Mouse (Mus musculus) liver, embryonic 14 days (tissue): Measurements from ENCODE around the gene Krtap5-3. TPM values are rescaled to one million over a fixed set of nuclear protein-coding genes. Genes with fewer than 3 reads are reported as not detected.

ENCODE experiments used
- polyA plus RNA-seq: library from polyadenylated mRNA; depleted of rRNA; stranded (reverse); fragments of >200 nt; gene quantifications from 2 replicates; pipeline ENCODE4 v1.2.3, GENCODE M21; 2012; rRNA removed

The Krtap5-3 gene
- not detected in 2 replicates for polyA plus RNA-seq

GRCm38 (mm10) chr7:142201064-142201463 lies at the start of gene Krtap5-3:
Gene Krtap5-3 (plus strand): TSS chr7:142201364.

GRCm38 (mm10) chr7:142157013-142157412 lies 44.2 kb upstream of the Krtap5-3 start, which contains the start of gene Gm29735:
Gene Gm29735 (minus strand): TSS chr7:142157113.

GRCm38 (mm10) chr7:142165639-142166038 lies 35.5 kb upstream of the Krtap5-3 start, which contains the start of gene Gm4553:
Gene Gm4553 (minus strand): TSS chr7:142165739.

GRCm38 (mm10) chr7:142175905-142176304 lies 25.3 kb upstream of the Krtap5-3 start, which contains the start of gene Krtap5-2:
Gene Krtap5-2 (minus strand): TSS chr7:142176005.

GRCm38 (mm10) chr7:142190289-142190688 lies 10.9 kb upstream of the Krtap5-3 start, which contains the start of gene Gm10153:
Gene Gm10153 (minus strand): TSS chr7:142190389.

GRCm38 (mm10) chr7:142211559-142211958 lies 10.4 kb downstream of the Krtap5-3 start, which contains the start of gene Gm7579:
Gene Gm7579 (plus strand): TSS chr7:142211859.

GRCm38 (mm10) chr7:142229871-142230270 lies 28.7 kb downstream of the Krtap5-3 start, which contains the start of gene Krtap5-5:
Gene Krtap5-5 (minus strand): TSS chr7:142229971.

GRCm38 (mm10) chr7:142240978-142241377 lies 39.8 kb downstream of the Krtap5-3 start, which contains the start of gene Gm40460:
Gene Gm40460 (minus strand): TSS chr7:142241078.

Other genes starting within 250 kb of the Krtap5-3 start
- 40.6 and 44.6 TPM in 2 replicates for gene Mob2, start 140.3 kb upstream of the Krtap5-3 start, polyA plus RNA-seq
- gene Dusp8, start 105.5 kb upstream of the Krtap5-3 start, polyA plus RNA-seq: 2.7 and 2.8 TPM in 2 replicates
- not detected in 2 replicates for gene Gm45618, start 80.6 kb upstream of the Krtap5-3 start, polyA plus RNA-seq
- not detected in 2 replicates for gene Gm39115, start 65.3 kb upstream of the Krtap5-3 start, polyA plus RNA-seq
- gene Gm45337, start 56.8 kb upstream of the Krtap5-3 start, polyA plus RNA-seq: not detected in 2 replicates
- gene Gm29735, start 44.3 kb upstream of the Krtap5-3 start, polyA plus RNA-seq: not detected in 2 replicates
- not detected in 2 replicates for gene Gm4553, start 35.6 kb upstream of the Krtap5-3 start, polyA plus RNA-seq
- gene Krtap5-2, start 25.4 kb upstream of the Krtap5-3 start, polyA plus RNA-seq: not detected in 2 replicates
- not detected in 2 replicates for gene Gm10153, start 11.0 kb upstream of the Krtap5-3 start, polyA plus RNA-seq
- not detected in 2 replicates for gene Gm7579, start 10.5 kb downstream of the Krtap5-3 start, polyA plus RNA-seq
- gene Krtap5-5, start 28.6 kb downstream of the Krtap5-3 start, polyA plus RNA-seq: not detected in 2 replicates
- not detected in 2 replicates for gene Gm40460, start 39.7 kb downstream of the Krtap5-3 start, polyA plus RNA-seq
- gene Gm2431, start 57.0 kb downstream of the Krtap5-3 start, polyA plus RNA-seq: not detected in 2 replicates
- not detected in 2 replicates for gene Gm4559, start 73.0 kb downstream of the Krtap5-3 start, polyA plus RNA-seq
- gene Krtap5-1, start 95.8 kb downstream of the Krtap5-3 start, polyA plus RNA-seq: not detected in 2 replicates
- not detected in 2 replicates for gene Krtap5-4, start 102.2 kb downstream of the Krtap5-3 start, polyA plus RNA-seq
- 0.87 and 0.93 TPM in 2 replicates for gene Ifitm10, start 172.4 kb downstream of the Krtap5-3 start, polyA plus RNA-seq
- gene Gm49369, start 181.3 kb downstream of the Krtap5-3 start, polyA plus RNA-seq: 0.38 and 0.44 TPM in 2 replicates
- 158 and 192 TPM in 2 replicates for gene Ctsd, start 186.7 kb downstream of the Krtap5-3 start, polyA plus RNA-seq
- gene Syt8, start 233.5 kb downstream of the Krtap5-3 start, polyA plus RNA-seq: 1.5 TPM in 1 of 2 replicates, not detected in the other
- 3.3 and 8.7 TPM in 2 replicates for gene Tnni2, start 240.4 kb downstream of the Krtap5-3 start, polyA plus RNA-seq